Mouse (Mus musculus) CH12.LX (cell line): Measurements from ENCODE around the gene Ppp1r1c. TPM values are rescaled to one million over a fixed set of nuclear protein-coding genes. Genes with fewer than 3 reads are reported as not detected.

Experiments
- DNase-seq: peaks from one replicate; pipeline ENCODE4 v3.0.0-alpha.2; 2013; ENCODE audit errors: extremely low read depth
- H3K27ac ChIP-seq: 2 replicates; pipeline ENCODE4 v1.5.1; 2012; ENCODE audit warnings: low read depth, mild to moderate bottlenecking, control low read depth, moderate library complexity; ENCODE audit not compliant: insufficient read depth
- H3K27me3 ChIP-seq: replicated peaks from 2 replicates; pipeline ENCODE3; 2012; ENCODE audit warnings: inconsistent platforms
- H3K36me3 ChIP-seq, 2 experiments: replicated peaks in 1 of 2; 2 replicates each; pipeline versions ENCODE3 to v1.6.1; 2012; ENCODE audit warnings: inconsistent platforms in 1 of 2, low read length in 1 of 2, mild to moderate bottlenecking in 1 of 2, mixed read lengths in 1 of 2, moderate library complexity in 1 of 2; ENCODE audit not compliant: control insufficient read depth in 1 of 2, insufficient read depth in 1 of 2
- H3K4me1 ChIP-seq, 2 experiments: 2 replicates each; pipeline ENCODE4 v1.6.1; 2012; ENCODE audit warnings: inconsistent platforms in 1 of 2, moderate library complexity in 1 of 2; ENCODE audit not compliant: insufficient read depth in 2 of 2, control insufficient read depth in 1 of 2
- H3K4me2 ChIP-seq: 2 replicates; pipeline ENCODE4 v1.6.1; 2012; ENCODE audit warnings: low read depth, mild to moderate bottlenecking, control low read depth; ENCODE audit not compliant: poor library complexity, insufficient read depth, severe bottlenecking
- H3K4me3 ChIP-seq, 3 experiments: fragments of 150-350 bp in 1 of 3; sonication (generic) in 1 of 3; replicated peaks in 1 of 3; 2 replicates each; pipeline versions ENCODE3 to v1.5.1; 2011 to 2012; ENCODE audit warnings: low read depth in 2 of 3, low read length in 2 of 3, mild to moderate bottlenecking in 2 of 3, moderate library complexity in 2 of 3, control low read depth in 1 of 3, improper control_type of control experiment in 1 of 3, inconsistent platforms in 1 of 3, mixed read lengths in 1 of 3; ENCODE audit not compliant: poor library complexity in 1 of 3
- H3K79me2 ChIP-seq: replicated peaks from 2 replicates; pipeline ENCODE4 v1.6.1; 2012; ENCODE audit warnings: mild to moderate bottlenecking, moderate library complexity; ENCODE audit not compliant: control insufficient read depth, poor library complexity, insufficient read depth, severe bottlenecking; ENCODE audit errors: extremely low read depth
- H3K9ac ChIP-seq: 2 replicates; pipeline ENCODE4 v1.6.1; 2012; ENCODE audit warnings: low read depth, mild to moderate bottlenecking, control low read depth, moderate library complexity; ENCODE audit not compliant: insufficient read depth
- H3K9me3 ChIP-seq: replicated peaks from 2 replicates; pipeline ENCODE3; 2012; ENCODE audit warnings: low read length, inconsistent platforms, mixed read lengths
- BHLHE40 ChIP-seq: IDR thresholded peaks from 2 replicates; pipeline ENCODE4 v1.6.1; 2011; ENCODE audit warnings: mild to moderate bottlenecking, low read depth, low read length, improper control_type of control experiment
- CHD1 ChIP-seq: IDR thresholded peaks from 2 replicates; pipeline ENCODE4 v1.6.1; 2012; ENCODE audit warnings: low read depth, low read length, improper control_type of control experiment, inconsistent platforms
- CHD2 ChIP-seq: IDR thresholded peaks from 2 replicates; pipeline ENCODE4 v1.6.1; 2011; ENCODE audit warnings: low read length, improper control_type of control experiment
- CTCF ChIP-seq, 2 experiments: IDR thresholded peaks in 1 of 2; conservative IDR thresholded peaks in 1 of 2; 2 replicates each; pipeline ENCODE4 v1.5.1; 2011 to 2012; ENCODE audit warnings: low read depth in 2 of 2, low read length in 2 of 2, improper control_type of control experiment in 1 of 2, inconsistent platforms in 1 of 2, mild to moderate bottlenecking in 1 of 2, moderate library complexity in 1 of 2
- ELF1 ChIP-seq: IDR thresholded peaks from 2 replicates; pipeline ENCODE4 v1.6.1; 2014; ENCODE audit warnings: low read depth, mild to moderate bottlenecking, inconsistent platforms, low read length, improper control_type of control experiment
- JUN ChIP-seq: IDR thresholded peaks from 2 replicates; pipeline ENCODE4 v1.6.1; 2011; ENCODE audit warnings: low read depth, mild to moderate bottlenecking, low read length, improper control_type of control experiment, moderate library complexity; ENCODE audit not compliant: insufficient read depth
- JUND ChIP-seq: conservative IDR thresholded peaks from 2 replicates; pipeline ENCODE4 v1.6.1; 2011; ENCODE audit warnings: low read depth, low read length, improper control_type of control experiment
- KAT2A ChIP-seq: IDR thresholded peaks from 2 replicates; pipeline ENCODE4 v1.6.1; 2012; ENCODE audit warnings: low read length, improper control_type of control experiment, inconsistent platforms; ENCODE audit not compliant: insufficient replicate concordance
- MAX ChIP-seq: IDR thresholded peaks from 2 replicates; pipeline ENCODE4 v1.6.1; 2011; ENCODE audit warnings: low read length, improper control_type of control experiment
- MAZ ChIP-seq: IDR thresholded peaks from 2 replicates; pipeline ENCODE4 v1.6.1; 2012; ENCODE audit warnings: low read depth, mild to moderate bottlenecking, inconsistent platforms, low read length, improper control_type of control experiment, moderate library complexity
- MXI1 ChIP-seq: IDR thresholded peaks from 2 replicates; pipeline ENCODE4 v1.6.1; 2011; ENCODE audit warnings: mild to moderate bottlenecking, low read depth, low read length, improper control_type of control experiment
- MYC ChIP-seq: IDR thresholded peaks from 2 replicates; pipeline ENCODE4 v1.6.1; 2011; ENCODE audit warnings: low read depth, mild to moderate bottlenecking, improper control_type of control experiment, low read length
- NELFE ChIP-seq: IDR thresholded peaks from 2 replicates; pipeline ENCODE4 v1.6.1; 2011; ENCODE audit warnings: low read depth, low read length, improper control_type of control experiment
- NRF1 ChIP-seq: IDR thresholded peaks from 2 replicates; pipeline ENCODE4 v1.6.1; 2014; ENCODE audit warnings: low read depth, mild to moderate bottlenecking, inconsistent platforms, low read length, improper control_type of control experiment, moderate library complexity
- POLR2A ChIP-seq: IDR thresholded peaks from 2 replicates; pipeline ENCODE4 v1.6.1; 2011; ENCODE audit warnings: low read depth, mild to moderate bottlenecking, improper control_type of control experiment, low read length
- RCOR1 ChIP-seq: conservative IDR thresholded peaks from 2 replicates; pipeline ENCODE4 v1.6.1; 2012; ENCODE audit warnings: low read depth, mild to moderate bottlenecking, inconsistent platforms, low read length, improper control_type of control experiment
- SIN3A ChIP-seq: IDR thresholded peaks from 2 replicates; pipeline ENCODE4 v1.6.1; 2012; ENCODE audit warnings: low read length, improper control_type of control experiment, inconsistent platforms
- TBP ChIP-seq: conservative IDR thresholded peaks from 2 replicates; pipeline ENCODE4 v1.6.1; 2011; ENCODE audit warnings: low read depth, low read length, improper control_type of control experiment
- UBTF ChIP-seq: IDR thresholded peaks from 2 replicates; pipeline ENCODE4 v1.6.1; 2012; ENCODE audit warnings: low read depth, mild to moderate bottlenecking, inconsistent platforms, low read length, improper control_type of control experiment, moderate library complexity
- USF1 ChIP-seq: IDR thresholded peaks from 2 replicates; pipeline ENCODE4 v1.6.1; 2014; ENCODE audit warnings: low read depth, mild to moderate bottlenecking, inconsistent platforms, low read length, improper control_type of control experiment
- USF2 ChIP-seq: conservative IDR thresholded peaks from 2 replicates; pipeline ENCODE4 v1.6.1; 2011; ENCODE audit warnings: low read depth, low read length, improper control_type of control experiment
- ZC3H11A ChIP-seq: IDR thresholded peaks from 2 replicates; pipeline ENCODE4 v1.6.1; 2012; ENCODE audit warnings: low read depth, mild to moderate bottlenecking, inconsistent platforms, low read length, improper control_type of control experiment
- ZKSCAN1 ChIP-seq: IDR thresholded peaks from 2 replicates; pipeline ENCODE4 v1.6.1; 2012; ENCODE audit warnings: low read depth, inconsistent platforms, low read length, improper control_type of control experiment, borderline replicate concordance
- ZNF384 ChIP-seq: IDR thresholded peaks from 2 replicates; pipeline ENCODE4 v1.6.1; 2012; ENCODE audit warnings: low read depth, low read length, improper control_type of control experiment, inconsistent platforms
- dilution Hi-C: fragments of 300-500 bp; cut with MboI; formaldehyde crosslinking; loops from 2 replicates; pipeline ENCODE4 v1.14.3; 2020; ENCODE audit warnings: low sequenced_read_pairs; ENCODE audit not compliant: extremely low pct_unique_long_range_greater_than_20kb, extremely low pct_ligation_motif_present
- in situ Hi-C: fragments of 300-500 bp; cut with MboI; formaldehyde crosslinking; loops from 3 replicates; pipeline ENCODE4 v1.14.3; 2019; ENCODE audit warnings: low sequenced_read_pairs, low pct_ligation_motif_present, low pct_unique_long_range_greater_than_20kb, mixed read lengths
- polyA plus RNA-seq: library from polyadenylated mRNA; unstranded; fragments of >175 nt; gene quantifications from 2 replicates; pipeline ENCODE4 v1.2.1, GENCODE M21; 2012; ENCODE audit warnings: low read depth; ENCODE audit not compliant: insufficient read length
- total RNA-seq, 2 experiments: library from RNA; depleted of rRNA; stranded (reverse); fragments of 300-350 nt in 1 of 2; fragments of >200 nt in 1 of 2; gene quantifications; 2 replicates each; pipeline ENCODE4 v1.2.3; 2012 to 2014

The Ppp1r1c gene
- total and polyA plus RNA-seq, 3 experiments = not detected

GRCm38 (mm10) chr2:79675266-79675665, 32.3 kb upstream of the Ppp1r1c start:
- H3K4me3 ChIP-seq = no peak overlapping the region
- H3K79me2 ChIP-seq = no peaks in the 10 kb centered on the region
- TF ChIP-seq SIN3A = no peak
- no peak for TF ChIP-seq CHD1
- TF ChIP-seq NRF1 = no peak
- no peak for TF ChIP-seq CHD2
- no peak for TF ChIP-seq JUN
- TF ChIP-seq NELFE = no peak
- no peak for TF ChIP-seq MAZ
- no peak for TF ChIP-seq UBTF
- H3K4me2 ChIP-seq = no peak overlapping the region
- peaks cover 0 to 12% of the 10 kb centered on the region in 2 experiments; a peak in 1 of 4 replicates for H3K4me1 ChIP-seq
- dilution Hi-C loops (no loop called here), in situ Hi-C loops (no loop called here)
- no peak overlapping the region for H3K27ac ChIP-seq
- no peak overlapping the region for H3K9ac ChIP-seq
- peaks cover 4 to 36% of the 10 kb centered on the region in 2 experiments for H3K36me3 ChIP-seq
- no peak for DNase-seq
- H3K27me3 ChIP-seq = no peaks in the 10 kb centered on the region
- H3K9me3 ChIP-seq = no peaks in the 10 kb centered on the region

- H3K4me2 ChIP-seq = no peak overlapping the region
- no peak overlapping the region for H3K27ac ChIP-seq
- no peaks in the 10 kb centered on the region for H3K27me3 ChIP-seq
- H3K9me3 ChIP-seq = no peaks in the 10 kb centered on the region
- dilution Hi-C loops = no loop called here
- H3K36me3 ChIP-seq = peaks cover 0 to 23% of the 10 kb centered on the region in 2 experiments
- no peak overlapping the region for H3K4me3 ChIP-seq
- H3K4me1 ChIP-seq = peaks cover 0 to 12% of the 10 kb centered on the region in 2 experiments; a peak in 1 of 4 replicates
- H3K9ac ChIP-seq = no peak overlapping the region
- DNase-seq = peak; percentile 11
- TF ChIP-seq BHLHE40 (no peak), CTCF (conservative IDR thresholded peaks at IDR 0.05 in 1 of 2, IDR thresholded peaks at IDR 0.05 in 1 of 2; ENCODE audit: low read depth in 2 of 2, low read length in 2 of 2) (no peak), ZKSCAN1 (no peak), ZNF384 (no peak), NRF1 (no peak), ELF1 (no peak), TBP (no peak), USF2 (no peak), SIN3A (no peak), JUND (no peak), RCOR1 (no peak), USF1 (no peak), MYC (no peak), KAT2A (no peak), MXI1 (no peak), POLR2A (no peak), CHD2 (no peak), NELFE (no peak), MAX (no peak), ZC3H11A (no peak)
- in situ Hi-C loops = no loop called here
- H3K79me2 ChIP-seq = no peaks in the 10 kb centered on the region
Observed at GRCm38 (mm10) chr2:79677663-79678257, 29.8 kb upstream of the Ppp1r1c start.
